Mouse (Mus musculus): Measurements from ENCODE around the gene Chd5.

- TF ChIP-seq CTCF (IDR thresholded peaks at IDR 0.05; ENCODE audit: low read depth) (no peak), EP300 (IDR thresholded peaks at IDR 0.05; ENCODE audit: low read depth) (no peak)
Observed at GRCm38 (mm10) chr4:152349837-152350381, 11.5 kb downstream of the Chd5 start.

Measured in liver, embryonic 14.5 days (tissue).